Comparison of ENCODE assay signal across 8 mouse cellular contexts in genomic region chr8:106687479-106687878, GRCm38 (mm10). TPM values are rescaled to one million over a fixed set of nuclear protein-coding genes. Genes with fewer than 3 reads are reported as not detected.
A peak's percentile ranks its signal among the peaks of the same experiment; 100 is the strongest.
DNase-seq lines count a peak whose midpoint lies in the region; ATAC-seq and TF ChIP-seq lines count a peak whose summit lies in the region.
"Had no signal": no experiment of that assay in that cellular context is flagged by ENCODE, and none has a peak within 500 bp of the region (broad histone marks: within the 10 kb centered on the region; RNA-seq: fewer than 3 reads in every experiment).

No protein-coding gene starts in this region.

- no peaks in the 10 kb centered on the region for H3K4me1 ChIP-seq in kidney, postnatal 0 days (replicated peaks; ENCODE audit: insufficient read depth, low read length)
- peaks cover 0 to 2% of the 10 kb centered on the region in 2 experiments; a peak in 1 of 4 replicates for H3K4me1 ChIP-seq in ES-E14 (ENCODE audit: control insufficient read depth in 2 of 2, insufficient read depth in 2 of 2, low read length in 2 of 2, poor library complexity in 1 of 2)

- TF ChIP-seq CTCF in kidney, postnatal 0 days (IDR thresholded peaks at IDR 0.05; ENCODE audit: low read depth), result peak; percentile 81

- no peak overlapping the region for H3K27ac ChIP-seq in kidney, postnatal 0 days
- H3K27ac ChIP-seq in ES-E14 (ENCODE audit: insufficient read depth, low read depth, low read length, poor library complexity, severe bottlenecking), result no peak overlapping the region
- H3K27ac ChIP-seq: heart, embryonic 13.5 days had no signal

- H3K4me2 ChIP-seq in kidney, postnatal 0 days (ENCODE audit: low read length), result no peak overlapping the region
- H3K4me2 ChIP-seq: heart, embryonic 13.5 days had no signal

- no peak overlapping the region for H3K4me3 ChIP-seq in kidney, postnatal 0 days (replicated peaks; ENCODE audit: low read depth, low read length)
- H3K4me3 ChIP-seq in ES-E14 (ENCODE audit: insufficient read depth in 1 of 2, low read depth in 1 of 2, low read length in 2 of 2, poor library complexity in 1 of 2, severe bottlenecking in 1 of 2), result no peak overlapping the region
- H3K4me3 ChIP-seq: heart, embryonic 13.5 days had no signal

- no peak overlapping the region for H3K9ac ChIP-seq in kidney, postnatal 0 days (ENCODE audit: low read depth, low read length)
- H3K9ac ChIP-seq in ES-E14 (ENCODE audit: insufficient read depth, low read depth, low read length, poor library complexity, severe bottlenecking), result no peak overlapping the region

- in situ Hi-C loops in ES-E14 (cut with MboI; ENCODE audit: low sequenced_read_pairs in 2 of 2, unreplicated experiment in 2 of 2), result no loop called here

- WGBS in kidney, postnatal 0 days, result 2% methylated on average over 4 of the region's 4 CpGs

- peak; percentile 90 for DNase-seq in kidney, postnatal 0 days (ENCODE audit: low spot score)
- no peak for DNase-seq in kidney, postnatal 10 days
- peak; percentile 71 for DNase-seq in CD4-positive helper T cell, adult 2 months (ENCODE audit: low read depth, low spot score)
- DNase-seq in ES-E14 (ENCODE audit: low read depth, low spot score), result no peak
- peak; percentile 20 for DNase-seq in fibroblast of lung, adult 2 months (ENCODE audit: low read depth)
- peak; percentile 49 for DNase-seq in telencephalon, adult 2 months (ENCODE audit: low read depth, low spot score)
- DNase-seq in layer of hippocampus, postnatal 25 days (ENCODE audit: extremely low spot score in 1 of 2, low spot score in 1 of 2), result no peak

- 0 out of 2 replicates have a peak, but pooled peaks cover 12% of the 10 kb centered on the region for H3K36me3 ChIP-seq in kidney, postnatal 0 days (ENCODE audit: insufficient read depth, low read length)
- peaks cover 9% of the 10 kb centered on the region for H3K36me3 ChIP-seq in ES-E14 (ENCODE audit: control insufficient read depth, insufficient read depth, low read length, poor library complexity, severe bottlenecking)

- no peaks in the 10 kb centered on the region for H3K27me3 ChIP-seq in kidney, postnatal 0 days (ENCODE audit: insufficient read depth, low read length)
- H3K27me3 ChIP-seq: heart, embryonic 13.5 days had no signal

- no peak for ATAC-seq in kidney, postnatal 0 days (replicated peaks; ENCODE audit: low FRiP score, low read depth)

- H3K9me3 ChIP-seq in kidney, postnatal 0 days (replicated peaks; ENCODE audit: low read length), result no peaks in the 10 kb centered on the region
- no peaks in the 10 kb centered on the region for H3K9me3 ChIP-seq in ES-E14 (ENCODE audit: control insufficient read depth, insufficient read depth, low read depth, low read length)
- H3K9me3 ChIP-seq: heart, embryonic 13.5 days had no signal

TF ChIP-seq in ES-E14, 5 proteins besides CTCF, POLR2A, EP300 and RAD21:
- no peak for TF ChIP-seq HCFC1 (IDR thresholded peaks at IDR 0.05; ENCODE audit: borderline replicate concordance, insufficient read depth, low read length)
- TF ChIP-seq ZNF384 (IDR thresholded peaks at IDR 0.05; ENCODE audit: low read depth, low read length), result peak; percentile 32; the same call in 1 of the 2 replicates
TF ChIP-seq in ES-E14: peak in this region for 1.

RNA-seq across cellular contexts. Expression of gene Tango6, which starts 4.6 kb away (rescaled TPM):
- polyA plus RNA-seq in kidney, postnatal 0 days (2015; fragmentation: Nextera tagmentation; extraction: Ambion mirVana), result 6.4 and 7.7 TPM in 2 replicates
- total RNA-seq in ES-E14 (2012; rRNA removed), result 13.6 and 16.5 TPM in 2 replicates
- total RNA-seq in layer of hippocampus, postnatal 25 days (2021), result 1 to 10 TPM; 5.7 to 7.1 TPM

Comparison
In these comparisons a context has a peak if more than half of its experiments do, and no peak if none do; other contexts are left out.
1. DNase-seq: peak in kidney, postnatal 0 days (single experiment), CD4-positive helper T cell, adult 2 months (single experiment), fibroblast of lung, adult 2 months (single experiment) and telencephalon, adult 2 months (single experiment); none in kidney, postnatal 10 days (single experiment), ES-E14 (single experiment) and layer of hippocampus, postnatal 25 days (0 of 2).